Mouse (Mus musculus) neural tube, embryonic 14.5 days (tissue): ENCODE results near the gene Gnas. TPM values are rescaled to one million over a fixed set of nuclear protein-coding genes. Genes with fewer than 3 reads are reported as not detected.

Experiments
- ATAC-seq: fragments of 200-750 bp; cut with Nextera tagmentation; 2 replicates; pipeline ENCODE4 v1.8.0; 2017; ENCODE audit warnings: low read depth, mild to moderate bottlenecking, moderate TSS enrichment, moderate library complexity
- H3K27ac ChIP-seq: fragments of 300-500 bp; sonication (generic); 2 replicates; pipeline ENCODE4 v1.5.1; 2014; ENCODE audit warnings: low read depth, mild to moderate bottlenecking, control low read depth, low read length, moderate library complexity, mixed read lengths
- H3K27me3 ChIP-seq: fragments of 300-500 bp; sonication (generic); 2 replicates; pipeline ENCODE4 v1.6.1; 2014; ENCODE audit warnings: low read length; ENCODE audit not compliant: control insufficient read depth, insufficient read depth
- H3K36me3 ChIP-seq: fragments of 300-500 bp; sonication (generic); 2 replicates; pipeline ENCODE4 v1.6.1; 2014; ENCODE audit warnings: low read length, mixed read lengths; ENCODE audit not compliant: control insufficient read depth, insufficient read depth
- H3K4me1 ChIP-seq: fragments of 300-500 bp; sonication (generic); 2 replicates; pipeline ENCODE4 v1.6.1; 2014; ENCODE audit warnings: low read length; ENCODE audit not compliant: control insufficient read depth, insufficient read depth
- H3K4me2 ChIP-seq: fragments of 300-500 bp; sonication (generic); 2 replicates; pipeline ENCODE4 v1.6.1; 2014; ENCODE audit warnings: mild to moderate bottlenecking, low read depth, low read length, control low read depth
- H3K4me3 ChIP-seq: fragments of 300-500 bp; sonication (generic); 2 replicates; pipeline ENCODE4 v1.5.1; 2014; ENCODE audit warnings: low read depth, low read length, control low read depth, mixed read lengths
- H3K9ac ChIP-seq: fragments of 300-500 bp; sonication (generic); replicated peaks from 2 replicates; pipeline ENCODE4 v1.6.1; 2014; ENCODE audit warnings: low read depth, mild to moderate bottlenecking, control low read depth, low read length, mixed read lengths
- H3K9me3 ChIP-seq: fragments of 300-500 bp; sonication (generic); 2 replicates; pipeline ENCODE4 v1.6.1; 2016; ENCODE audit warnings: low read length; ENCODE audit not compliant: control insufficient read depth
- WGBS: fragments of 180-500 bp; shearing (Covaris S2); extraction: QIAGEN DNeasy Blood & Tissue Kit; methylation state at CpG from one replicate; pipeline ENCODE4 v1.1.7; 2014; 5-methylcytosine and 5-hydroxymethylcytosine counted together
- microRNA counts: library from miRNA; unstranded; fragments of <30 nt; microRNA quantifications from one replicate; lab custom pipeline; 2016
- microRNA-seq: library from miRNA; unstranded; fragments of <30 nt; microRNA quantifications from one replicate; pipeline ENCODE4, GENCODE M21; 2016
- polyA plus RNA-seq: library from polyadenylated mRNA; unstranded; fragments of >200 nt; fragmentation: Nextera tagmentation; extraction: Ambion mirVana; gene quantifications from 2 replicates; pipeline ENCODE4 v1.2.1, GENCODE M21; 2014

The Gnas gene
- polyA plus RNA-seq, 1 experiment from 2014 or later, result 1,718 TPM

GRCm38 (mm10) chr2:174358516-174358915, 74.4 kb downstream of the Gnas start:
- Histone ChIP-seq H3K4me2 (no peak overlapping the region), H3K27me3 (no peaks in the 10 kb centered on the region), H3K4me3 (no peak overlapping the region), H3K27ac (no peak overlapping the region), H3K4me1 (no peaks in the 10 kb centered on the region), H3K9me3 (no peaks in the 10 kb centered on the region), H3K36me3 (no peaks in the 10 kb centered on the region), H3K9ac (no peak overlapping the region)
- no peak for ATAC-seq
- 93% methylated on average over 4 of the region's 4 CpGs for WGBS

GRCm38 (mm10) chr2:174359656-174360055, 75.5 kb downstream of the Gnas start:
- Histone ChIP-seq H3K4me2 (no peak overlapping the region), H3K9me3 (no peaks in the 10 kb centered on the region), H3K36me3 (no peaks in the 10 kb centered on the region), H3K27ac (no peak overlapping the region), H3K27me3 (no peaks in the 10 kb centered on the region), H3K9ac (no peak overlapping the region), H3K4me3 (no peak overlapping the region), H3K4me1 (no peaks in the 10 kb centered on the region)
- WGBS, result 85% methylated on average over 4 of the region's 4 CpGs
- ATAC-seq, result no peak

GRCm38 (mm10) chr2:174366571-174366970, 82.5 kb downstream of the Gnas start:
- ATAC-seq, result no peak
- no peaks in the 10 kb centered on the region for H3K4me1 ChIP-seq
- H3K4me3 ChIP-seq, result no peak overlapping the region
- no peaks in the 10 kb centered on the region for H3K9me3 ChIP-seq
- H3K9ac ChIP-seq, result no peak overlapping the region
- no peaks in the 10 kb centered on the region for H3K27me3 ChIP-seq
- 87% methylated on average over 10 of the region's 10 CpGs for WGBS
- no peaks in the 10 kb centered on the region for H3K36me3 ChIP-seq
- no peak overlapping the region for H3K4me2 ChIP-seq
- H3K27ac ChIP-seq, result no peak overlapping the region

GRCm38 (mm10) chr2:174381021-174381420, 96.9 kb downstream of the Gnas start:
- 91% methylated on average over 9 of the region's 9 CpGs for WGBS
- no peak overlapping the region for H3K4me2 ChIP-seq
- no peak overlapping the region for H3K9ac ChIP-seq
- H3K4me1 ChIP-seq, result no peaks in the 10 kb centered on the region
- ATAC-seq, result no peak
- H3K27ac ChIP-seq, result no peak overlapping the region
- H3K9me3 ChIP-seq, result no peaks in the 10 kb centered on the region
- no peaks in the 10 kb centered on the region for H3K36me3 ChIP-seq
- H3K27me3 ChIP-seq, result no peaks in the 10 kb centered on the region
- no peak overlapping the region for H3K4me3 ChIP-seq

- no peaks in the 10 kb centered on the region for H3K27me3 ChIP-seq
- WGBS, result 95% methylated on average over 3 of the region's 3 CpGs
These were observed 107.8 kb downstream of the Gnas start for GRCm38 (mm10) chr2:174391936-174392335.

GRCm38 (mm10) chr2:174392554-174392953, 108.4 kb downstream of the Gnas start:
- H3K9ac ChIP-seq, result no peak overlapping the region
- 58% methylated on average over 9 of the region's 9 CpGs for WGBS
- H3K27me3 ChIP-seq, result no peaks in the 10 kb centered on the region
- H3K9me3 ChIP-seq, result peaks cover 4% of the 10 kb centered on the region; the same call in 1 of the 2 replicates
- H3K4me3 ChIP-seq, result no peak overlapping the region
- no peak overlapping the region for H3K27ac ChIP-seq
- H3K36me3 ChIP-seq, result no peaks in the 10 kb centered on the region
- no peak for ATAC-seq
- no peak overlapping the region for H3K4me2 ChIP-seq
- H3K4me1 ChIP-seq, result no peaks in the 10 kb centered on the region

More at GRCm38 (mm10) chr2:174391936-174392335, 107.8 kb downstream of the Gnas start:
- Histone ChIP-seq H3K36me3 (no peaks in the 10 kb centered on the region), H3K9me3 (peaks cover 4% of the 10 kb centered on the region; the same call in 1 of the 2 replicates), H3K27ac (no peak overlapping the region), H3K4me3 (no peak overlapping the region), H3K4me2 (no peak overlapping the region), H3K4me1 (no peaks in the 10 kb centered on the region), H3K9ac (no peak overlapping the region)
- no peak for ATAC-seq

GRCm38 (mm10) chr2:174393383-174393782, 109.3 kb downstream of the Gnas start:
- no peak for ATAC-seq
- Histone ChIP-seq H3K27ac (no peak overlapping the region), H3K4me1 (no peaks in the 10 kb centered on the region), H3K36me3 (no peaks in the 10 kb centered on the region), H3K27me3 (no peaks in the 10 kb centered on the region), H3K4me3 (no peak overlapping the region), H3K4me2 (no peak overlapping the region), H3K9me3 (peaks cover 4% of the 10 kb centered on the region; the same call in 1 of the 2 replicates), H3K9ac (no peak overlapping the region)
- 87% methylated on average over 5 of the region's 5 CpGs for whole genome bisulfite sequencing

MicroRNAs within 50 kb of the gene (microRNA counts, 519-probe panel; counts per million panel counts)
- microRNA mmu-miR-296-3p (lab: Ali Mortazavi, UCI) (not detected), microRNA mmu-miR-296-5p (lab: Ali Mortazavi, UCI) (5,215 counts per million, percentile 73 among the panel's probes with 10 or more counts), microRNA mmu-miR-298 (lab: Ali Mortazavi, UCI) (2,667 counts per million, percentile 16 among the panel's probes with 10 or more counts)

Small RNA genes within 50 kb of the gene (microRNA-seq; reads per million reads assigned to microRNA genes)
- gene Gm27591 (not detected), gene Mir296 (2,027 reads per million, percentile 82 among the genes with 10 or more reads in this experiment), gene Mir298 (2,564 reads per million, percentile 85 among the genes with 10 or more reads in this experiment)

Other genes starting within 250 kb of the Gnas start
- gene Stx16, start 208.0 kb upstream of the Gnas start, polyA plus RNA-seq, result 8.4 and 9.0 TPM in 2 replicates
- 7.7 and 13.2 TPM in 2 replicates for gene Npepl1, start 174.0 kb upstream of the Gnas start, polyA plus RNA-seq
- 10.0 and 11.8 TPM in 2 replicates for gene Gm20721, start 62.4 kb downstream of the Gnas start, polyA plus RNA-seq
- 105 and 116 TPM in 2 replicates for gene Nelfcd, start 131.5 kb downstream of the Gnas start, polyA plus RNA-seq
- 58.2 and 79.7 TPM in 2 replicates for gene Ctsz, start 154.7 kb downstream of the Gnas start, polyA plus RNA-seq
- 0.19 and 0.68 TPM in 2 replicates for gene Tubb1, start 166.4 kb downstream of the Gnas start, polyA plus RNA-seq
- 794 and 891 TPM in 2 replicates for gene Atp5e, start 179.8 kb downstream of the Gnas start, polyA plus RNA-seq
- gene Prelid3b, start 188.8 kb downstream of the Gnas start, polyA plus RNA-seq, result 111 and 112 TPM in 2 replicates